17 mouse cellular contexts compared by ENCODE assay signal in the genomic region with DNA sequence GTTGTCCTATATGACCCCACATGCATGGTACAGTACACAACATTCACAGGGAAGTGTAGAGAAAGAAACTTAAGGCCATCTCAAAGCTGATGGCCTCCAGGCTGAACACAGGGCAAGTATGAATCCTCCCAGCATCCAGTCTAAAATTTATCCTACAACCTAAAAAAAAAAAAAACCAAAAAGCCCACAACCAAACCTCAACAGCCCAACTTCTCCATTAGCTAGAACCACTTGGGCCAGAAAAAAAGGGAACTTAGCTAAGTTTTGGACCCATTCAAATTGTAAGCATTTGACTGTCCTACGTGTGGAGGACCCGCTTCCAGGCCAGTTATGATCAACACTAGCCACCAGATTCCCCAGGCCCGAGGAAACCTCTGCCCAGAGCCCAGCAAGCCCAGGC.
"Had no signal": no experiment of that assay in that cellular context is flagged by ENCODE, and none has a peak within 500 bp of the region (broad histone marks: within the 10 kb centered on the region; RNA-seq: fewer than 3 reads in every experiment).

No protein-coding gene starts in this region.

- H3K4me2 ChIP-seq: neural tube, embryonic 12.5 days; neural tube, embryonic 13.5 days; neural tube, embryonic 15.5 days; stomach, embryonic 15.5 days had no signal

- DNase-seq: retina, postnatal 1 day; right cerebral cortex, adult 18-20 months; right cerebral cortex, postnatal 14 days; right cerebral cortex, postnatal 25 days; right cerebral cortex, postnatal 4 days; spleen, adult 18-20 months; thymus, adult 18-20 months; thymus, adult 2 months; thymus, postnatal 14 days; thymus, postnatal 25 days; thymus, postnatal 36 days; thymus, postnatal 4 days had no signal

- H3K9me3 ChIP-seq: neural tube, embryonic 12.5 days; neural tube, embryonic 13.5 days; neural tube, embryonic 15.5 days; stomach, embryonic 15.5 days had no signal

- H3K27me3 ChIP-seq: neural tube, embryonic 12.5 days; neural tube, embryonic 13.5 days; neural tube, embryonic 15.5 days; stomach, embryonic 15.5 days had no signal

- H3K4me3 ChIP-seq: neural tube, embryonic 12.5 days; neural tube, embryonic 13.5 days; neural tube, embryonic 15.5 days; stomach, embryonic 15.5 days had no signal

- H3K4me1 ChIP-seq: neural tube, embryonic 12.5 days; neural tube, embryonic 13.5 days; neural tube, embryonic 15.5 days; stomach, embryonic 15.5 days had no signal

- H3K27ac ChIP-seq: neural tube, embryonic 12.5 days; neural tube, embryonic 13.5 days; neural tube, embryonic 15.5 days; stomach, embryonic 15.5 days; stomach, postnatal 0 days had no signal

- H3K9ac ChIP-seq: neural tube, embryonic 12.5 days; neural tube, embryonic 13.5 days; neural tube, embryonic 15.5 days; stomach, embryonic 15.5 days had no signal
